In genomic region chr17:10177096-10177495, GRCm38 (mm10) we compare ENCODE assay signal across 19 mouse cellular contexts.
"Had no signal": no experiment of that assay in that cellular context is flagged by ENCODE, and none has a peak within 500 bp of the region (broad histone marks: within the 10 kb centered on the region; RNA-seq: fewer than 3 reads in every experiment).

No protein-coding gene starts in this region.

- H3K4me3 ChIP-seq: midbrain, embryonic 10.5 days; midbrain, embryonic 12.5 days; myocyte; neural tube, embryonic 13.5 days; neural tube, embryonic 15.5 days had no signal

- H3K4me2 ChIP-seq: lung, embryonic 14.5 days; midbrain, embryonic 12.5 days; neural tube, embryonic 13.5 days; neural tube, embryonic 15.5 days had no signal

- H3K9me3 ChIP-seq: midbrain, embryonic 10.5 days; midbrain, embryonic 12.5 days; neural tube, embryonic 13.5 days; neural tube, embryonic 15.5 days had no signal

- ATAC-seq: midbrain, embryonic 16.5 days had no signal

- H3K36me3 ChIP-seq: midbrain, embryonic 10.5 days; midbrain, embryonic 12.5 days; neural tube, embryonic 13.5 days; neural tube, embryonic 15.5 days had no signal

- H3K27ac ChIP-seq: liver, embryonic 14.5 days; midbrain, embryonic 10.5 days; midbrain, embryonic 12.5 days; neural tube, embryonic 13.5 days; neural tube, embryonic 15.5 days had no signal

- DNase-seq: lung, adult 18-20 months; lung, embryonic 14.5 days; lung, postnatal 10 days; lung, postnatal 4 days; midbrain, embryonic 14.5 days; right cerebral cortex, adult 18-20 months; right cerebral cortex, postnatal 25 days; right cerebral cortex, postnatal 4 days; spleen, adult 18-20 months; thymus, adult 18-20 months; thymus, postnatal 14 days; thymus, postnatal 36 days had no signal

- H3K9ac ChIP-seq: liver, embryonic 14.5 days; lung, embryonic 14.5 days; midbrain, embryonic 12.5 days; neural tube, embryonic 13.5 days; neural tube, embryonic 15.5 days had no signal

- H3K27me3 ChIP-seq: midbrain, embryonic 12.5 days; neural tube, embryonic 15.5 days had no signal
